Mouse (Mus musculus): ENCODE results near the gene Eif4g3.

DNA sequence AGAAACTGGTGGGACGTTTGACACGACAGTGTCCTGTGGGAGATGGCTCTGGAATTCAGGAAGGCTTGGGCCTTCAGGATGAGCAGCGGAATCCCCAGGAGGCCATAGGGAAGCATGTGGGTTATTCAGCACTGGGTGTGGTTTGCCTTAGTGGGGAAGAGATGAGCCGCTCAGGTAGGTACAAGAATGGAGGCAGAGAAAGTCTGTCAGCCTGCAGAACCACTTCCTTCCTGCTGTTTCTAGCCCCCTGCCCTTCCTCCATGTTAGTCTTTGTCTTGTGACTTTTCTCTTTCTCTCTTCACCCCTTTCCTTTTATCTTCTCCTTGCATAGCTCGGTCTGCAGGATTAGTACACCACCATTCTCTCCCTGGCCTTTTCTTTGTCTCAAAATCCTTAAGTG lies 229.6 kb downstream of the Eif4g3 start:
- TF ChIP-seq CTCF (IDR thresholded peaks at IDR 0.05) (no peak), EP300 (IDR thresholded peaks at IDR 0.05; ENCODE audit: insufficient read depth, low read depth, low read length) (no peak), POLR2A (IDR thresholded peaks at IDR 0.05; ENCODE audit: insufficient read depth, low read depth, low read length) (no peak)
